ENCODE assay signal across 8 mouse cellular contexts in the genomic region with DNA sequence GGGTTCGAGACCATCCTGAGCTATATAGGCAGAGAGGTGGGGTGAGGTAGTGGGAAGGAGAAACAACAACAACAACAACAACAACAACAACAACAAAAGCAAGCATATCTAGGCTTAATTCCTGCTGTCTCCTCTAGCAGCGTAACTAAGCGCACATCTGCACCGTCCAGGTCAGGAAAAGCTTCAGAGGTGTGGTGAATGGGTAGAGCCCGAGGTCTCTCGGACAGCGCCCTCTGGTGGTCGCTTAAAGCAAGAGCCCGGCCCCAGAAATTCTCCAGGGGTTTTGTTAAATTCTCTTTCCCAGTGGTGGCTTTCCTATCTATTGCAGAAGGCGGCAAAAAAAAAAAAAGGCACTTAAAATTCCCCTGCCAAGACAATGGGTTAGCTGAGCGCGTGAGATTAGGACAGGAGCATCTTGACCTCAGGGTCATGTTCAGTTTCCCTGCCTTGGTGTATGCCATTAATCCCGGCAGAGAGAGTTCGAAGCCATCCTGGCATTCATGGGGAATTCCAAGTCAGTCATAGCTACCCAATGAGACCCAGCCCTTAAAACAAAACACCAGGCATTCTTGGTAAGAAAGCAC. TPM values are rescaled to one million over a fixed set of nuclear protein-coding genes. Genes with fewer than 3 reads are reported as not detected.
A peak's percentile ranks its signal among the peaks of the same experiment; 100 is the strongest.
DNase-seq lines count a peak whose midpoint lies in the region; ATAC-seq and TF ChIP-seq lines count a peak whose summit lies in the region.

No protein-coding gene starts in this region.

- ATAC-seq in heart, postnatal 0 days (ENCODE audit: insufficient read depth, low read depth): peak; percentile 33; the same call in 1 of the 2 replicates
- no peak for ATAC-seq in heart, embryonic 11.5 days (replicated peaks; ENCODE audit: insufficient number of reproducible peaks, low FRiP score, low TSS enrichment)
- 0 out of 2 replicates have a peak, but pooled peaks have one; percentile 61 for ATAC-seq in stomach, embryonic 14.5 days (ENCODE audit: insufficient number of reproducible peaks, insufficient read depth, low FRiP score, low read depth)

- no peaks in the 10 kb centered on the region for H3K27me3 ChIP-seq in heart, postnatal 0 days (ENCODE audit: control insufficient read depth, insufficient read depth, low read length)
- 0 out of 2 replicates have a peak, but pooled peaks cover 3% of the 10 kb centered on the region for H3K27me3 ChIP-seq in heart, embryonic 11.5 days (ENCODE audit: control insufficient read depth, insufficient read depth, low read length)
- H3K27me3 ChIP-seq in stomach, embryonic 14.5 days (ENCODE audit: control insufficient read depth, insufficient read depth, low read length): no peaks in the 10 kb centered on the region

- DNase-seq in heart, postnatal 0 days (ENCODE audit: low spot score): peak; percentile 40
- DNase-seq in ES-CJ7 (ENCODE audit: low read depth, low spot score): peak; percentile 82
- peak; percentile 76 to 86 for DNase-seq in cerebellum, postnatal 10 days
- DNase-seq in gastrocnemius, postnatal 10 days: peak; percentile 66
- DNase-seq in layer of hippocampus, postnatal 10 days (ENCODE audit: low spot score in 2 of 2): peak; percentile 55 to 72
- DNase-seq in lung, postnatal 36 days: peak; percentile 76

- H3K4me1 ChIP-seq in heart, postnatal 0 days (ENCODE audit: control insufficient read depth, insufficient read depth): peaks cover 8% of the 10 kb centered on the region; the same call in 1 of the 2 replicates
- H3K4me1 ChIP-seq in heart, embryonic 11.5 days (ENCODE audit: control insufficient read depth, insufficient read depth, low read length): peaks cover 6% of the 10 kb centered on the region; the same call in 1 of the 2 replicates
- H3K4me1 ChIP-seq in stomach, embryonic 14.5 days (ENCODE audit: control insufficient read depth, insufficient read depth, low read length): no peaks in the 10 kb centered on the region

- TF ChIP-seq CTCF in heart, postnatal 0 days (IDR thresholded peaks at IDR 0.05; ENCODE audit: low read depth): peak; percentile 59

- WGBS in heart, postnatal 0 days: 21% methylated on average over 14 of the region's 14 CpGs
- 24% methylated on average over 14 of the region's 14 CpGs for WGBS in heart, embryonic 11.5 days (ENCODE audit: insufficient replicate concordance)
- WGBS in stomach, embryonic 14.5 days: 23% methylated on average over 14 of the region's 14 CpGs

- H3K9me3 ChIP-seq in heart, postnatal 0 days (replicated peaks; ENCODE audit: control insufficient read depth, low read length): no peaks in the 10 kb centered on the region
- H3K9me3 ChIP-seq in heart, embryonic 11.5 days (replicated peaks; ENCODE audit: control insufficient read depth, low read length): no peaks in the 10 kb centered on the region
- H3K9me3 ChIP-seq in stomach, embryonic 14.5 days (ENCODE audit: control insufficient read depth, low read depth, low read length): no peaks in the 10 kb centered on the region

- no peak overlapping the region for H3K4me3 ChIP-seq in heart, postnatal 0 days (ENCODE audit: low read depth, low read length)
- no peak overlapping the region for H3K4me3 ChIP-seq in heart, embryonic 11.5 days (ENCODE audit: low read depth, low read length)
- H3K4me3 ChIP-seq in stomach, embryonic 14.5 days (ENCODE audit: low read depth, low read length): no peak overlapping the region

- H3K27ac ChIP-seq in heart, postnatal 0 days (ENCODE audit: low read depth): no peak overlapping the region
- H3K27ac ChIP-seq in heart, embryonic 11.5 days (ENCODE audit: low read depth, low read length): no peak overlapping the region
- H3K27ac ChIP-seq in stomach, embryonic 14.5 days (ENCODE audit: low read length): no peak overlapping the region

- H3K9ac ChIP-seq in heart, postnatal 0 days (replicated peaks; ENCODE audit: low read depth, low read length): no peak overlapping the region
- H3K9ac ChIP-seq in heart, embryonic 11.5 days (ENCODE audit: low read depth, low read length): no peak overlapping the region
- H3K9ac ChIP-seq in stomach, embryonic 14.5 days (replicated peaks; ENCODE audit: low read depth, low read length): no peak overlapping the region

- H3K36me3 ChIP-seq in heart, postnatal 0 days (replicated peaks; ENCODE audit: control insufficient read depth, insufficient read depth, low read length): peaks cover 29% of the 10 kb centered on the region
- peaks cover 26% of the 10 kb centered on the region for H3K36me3 ChIP-seq in heart, embryonic 11.5 days (ENCODE audit: control insufficient read depth, insufficient read depth, low read length)
- peaks cover 22% of the 10 kb centered on the region for H3K36me3 ChIP-seq in stomach, embryonic 14.5 days (ENCODE audit: control insufficient read depth, insufficient read depth, low read length)

- no peak overlapping the region for H3K4me2 ChIP-seq in heart, postnatal 0 days (ENCODE audit: low read depth, low read length)
- H3K4me2 ChIP-seq in heart, embryonic 11.5 days: no peak overlapping the region
- H3K4me2 ChIP-seq in stomach, embryonic 14.5 days (replicated peaks; ENCODE audit: low read depth, low read length): no peak overlapping the region

- TF ChIP-seq EP300 in heart, postnatal 0 days (IDR thresholded peaks at IDR 0.05; ENCODE audit: low read depth): no peak

RNA-seq across cellular contexts. Expression of gene Upk1a, which starts 1.0 kb away (rescaled TPM):
- 1.1 and 73.4 TPM in 2 replicates for total RNA-seq in heart, postnatal 0 days (2014; rRNA removed; ENCODE audit: low replicate concordance)
- polyA plus RNA-seq in heart, postnatal 0 days (2015; fragmentation: Nextera tagmentation; extraction: Ambion mirVana): 0.56 and 0.60 TPM in 2 replicates
- 0.31 and 0.47 TPM in 2 replicates for polyA plus RNA-seq in heart, embryonic 11.5 days (2014; fragmentation: Nextera tagmentation; extraction: Ambion mirVana)
- total RNA-seq in gastrocnemius, postnatal 10 days (2021): under 1 TPM; 0.16 to 0.29 TPM
- under 1 TPM; 0.22 to 0.34 TPM for total RNA-seq in layer of hippocampus, postnatal 10 days (2021)
- polyA plus RNA-seq in stomach, embryonic 14.5 days (2014; fragmentation: Nextera tagmentation; extraction: Ambion mirVana): 6.6 and 7.7 TPM in 2 replicates

RNA-seq across cellular contexts. Expression of gene Cox6b1, which starts 12.3 kb away (rescaled TPM):
- total RNA-seq in heart, postnatal 0 days (2014; rRNA removed; ENCODE audit: low replicate concordance): 1,408 and 1,527 TPM in 2 replicates
- 4,395 and 4,405 TPM in 2 replicates for polyA plus RNA-seq in heart, postnatal 0 days (2015; fragmentation: Nextera tagmentation; extraction: Ambion mirVana)
- polyA plus RNA-seq in heart, embryonic 11.5 days (2014; fragmentation: Nextera tagmentation; extraction: Ambion mirVana): 1,669 and 1,746 TPM in 2 replicates
- total RNA-seq in gastrocnemius, postnatal 10 days (2021): 1,000 to 10,000 TPM; 1,178 to 1,379 TPM
- total RNA-seq in layer of hippocampus, postnatal 10 days (2021): 100 to 1,000 TPM; 719 to 852 TPM
- 976 and 1,066 TPM in 2 replicates for polyA plus RNA-seq in stomach, embryonic 14.5 days (2014; fragmentation: Nextera tagmentation; extraction: Ambion mirVana)

RNA-seq across cellular contexts. Expression of gene Zbtb32, which starts 14.9 kb away (rescaled TPM):
- total RNA-seq in heart, postnatal 0 days (2014; rRNA removed; ENCODE audit: low replicate concordance): not detected in 2 replicates
- 0.11 and 0.27 TPM in 2 replicates for polyA plus RNA-seq in heart, postnatal 0 days (2015; fragmentation: Nextera tagmentation; extraction: Ambion mirVana)
- 0.14 TPM in 1 of 2 replicates, not detected in the other for polyA plus RNA-seq in heart, embryonic 11.5 days (2014; fragmentation: Nextera tagmentation; extraction: Ambion mirVana)
- not detected for total RNA-seq in gastrocnemius, postnatal 10 days (2021)
- not detected for total RNA-seq in layer of hippocampus, postnatal 10 days (2021)
- polyA plus RNA-seq in stomach, embryonic 14.5 days (2014; fragmentation: Nextera tagmentation; extraction: Ambion mirVana): 0.27 and 0.43 TPM in 2 replicates

RNA-seq across cellular contexts. Expression of gene Etv2, which starts 22.0 kb away (rescaled TPM):
- total RNA-seq in heart, postnatal 0 days (2014; rRNA removed; ENCODE audit: low replicate concordance): not detected in 2 replicates
- not detected in 2 replicates for polyA plus RNA-seq in heart, postnatal 0 days (2015; fragmentation: Nextera tagmentation; extraction: Ambion mirVana)
- polyA plus RNA-seq in heart, embryonic 11.5 days (2014; fragmentation: Nextera tagmentation; extraction: Ambion mirVana): 2.6 and 3.6 TPM in 2 replicates
- total RNA-seq in gastrocnemius, postnatal 10 days (2021): not detected
- total RNA-seq in layer of hippocampus, postnatal 10 days (2021): not detected
- polyA plus RNA-seq in stomach, embryonic 14.5 days (2014; fragmentation: Nextera tagmentation; extraction: Ambion mirVana): not detected in 2 replicates

RNA-seq across cellular contexts. Expression of gene Kmt2b, which starts 25.1 kb away (rescaled TPM):
- 12.1 and 13.4 TPM in 2 replicates for total RNA-seq in heart, postnatal 0 days (2014; rRNA removed; ENCODE audit: low replicate concordance)
- polyA plus RNA-seq in heart, postnatal 0 days (2015; fragmentation: Nextera tagmentation; extraction: Ambion mirVana): 2.9 and 3.2 TPM in 2 replicates
- 7.1 and 8.1 TPM in 2 replicates for polyA plus RNA-seq in heart, embryonic 11.5 days (2014; fragmentation: Nextera tagmentation; extraction: Ambion mirVana)
- 10 to 100 TPM; 21.4 to 26.8 TPM for total RNA-seq in gastrocnemius, postnatal 10 days (2021)
- 10 to 100 TPM; 57.8 to 59.8 TPM for total RNA-seq in layer of hippocampus, postnatal 10 days (2021)
- 13.2 and 14.2 TPM in 2 replicates for polyA plus RNA-seq in stomach, embryonic 14.5 days (2014; fragmentation: Nextera tagmentation; extraction: Ambion mirVana)
